Mouse (Mus musculus) common myeloid progenitor, adult 5-6 weeks (primary cell): ENCODE measurements at regions not wholly inside any gene's neighbourhood (a gene's known extent, or its start where the extent isn't known, plus 50 kb on each side); places are given as distances from the start of the nearest gene placed in this dataset.
A peak's percentile ranks its signal among the peaks of the same experiment; 100 is the strongest.

Experiments used
- ATAC-seq: replicated peaks from 2 replicates; pipeline ENCODE4 v1.8.0; 2016; ENCODE audit warnings: low read depth, mild to moderate bottlenecking, moderate TSS enrichment, inconsistent platforms; ENCODE audit not compliant: poor library complexity, severe bottlenecking

GRCm38 (mm10) chr4:75466880-75467327, 188.8 kb upstream of the Dmac1 start:
- ATAC-seq: no peak

GRCm38 (mm10) chr4:75463579-75463978, 185.5 kb upstream of the Dmac1 start:
- ATAC-seq: 0 out of 2 replicates have a peak, but pooled peaks have one; percentile 42

- ATAC-seq: no peak
Observed at GRCm38 (mm10) chr4:75449478-75449877, 171.4 kb upstream of the Dmac1 start.

GRCm38 (mm10) chr4:75423296-75423695, 145.2 kb upstream of the Dmac1 start:
- no peak for ATAC-seq

GRCm38 (mm10) chr4:75400754-75401153, 122.6 kb upstream of the Dmac1 start:
- ATAC-seq: 0 out of 2 replicates have a peak, but pooled peaks have one; percentile 18

- ATAC-seq: no peak
Observed at GRCm38 (mm10) chr4:75394992-75395391, 116.9 kb upstream of the Dmac1 start.

- peak; percentile 56 for ATAC-seq
Observed at GRCm38 (mm10) chr4:75394264-75394663, 116.2 kb upstream of the Dmac1 start.

GRCm38 (mm10) chr4:75386271-75386938, 108.3 kb upstream of the Dmac1 start:
- no peak for ATAC-seq

GRCm38 (mm10) chr4:75359496-75359895, 81.4 kb upstream of the Dmac1 start:
- ATAC-seq: no peak

GRCm38 (mm10) chr4:75355621-75356020, 77.5 kb upstream of the Dmac1 start:
- ATAC-seq: no peak

GRCm38 (mm10) chr4:75334496-75334895, 56.4 kb upstream of the Dmac1 start:
- ATAC-seq: no peak

GRCm38 (mm10) chr4:75332791-75333190, 54.7 kb upstream of the Dmac1 start:
- no peak for ATAC-seq

GRCm38 (mm10) chr4:75329511-75330171, 51.5 kb upstream of the Dmac1 start:
- ATAC-seq: no peak
